Mouse (Mus musculus): Measurements from ENCODE around the gene Ndel1. TPM values are rescaled to one million over a fixed set of nuclear protein-coding genes. Genes with fewer than 3 reads are reported as not detected.

Gene Ndel1
- polyA plus RNA-seq, 1 experiment: 102 TPM

DNA sequence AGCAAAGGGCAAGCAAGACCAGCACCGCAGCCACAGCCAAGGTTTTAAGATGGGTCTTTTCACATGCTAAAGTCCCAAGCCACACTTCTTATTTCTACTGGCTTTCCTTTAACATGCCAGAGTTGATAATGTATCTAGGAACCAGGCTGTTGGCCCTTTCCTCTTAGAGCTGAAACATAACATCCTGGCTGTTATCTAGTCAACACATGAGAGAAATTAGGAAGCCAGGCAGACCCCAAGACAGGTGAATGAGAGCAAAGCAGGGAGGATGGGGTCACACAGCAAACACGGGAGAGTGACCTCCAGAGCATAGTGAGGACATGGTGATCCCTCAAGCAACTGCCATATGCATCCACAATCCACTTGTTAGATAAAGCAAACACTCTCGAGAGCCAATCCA lies 44.9 kb downstream of the Ndel1 start:
- Histone ChIP-seq H3K4me3 (ENCODE audit: insufficient read depth, low read length) (no peak overlapping the region), H3K4me1 (ENCODE audit: control insufficient read depth, insufficient read depth, low read length) (no peaks in the 10 kb centered on the region), H3K27ac (ENCODE audit: insufficient read depth, low read length) (no peak overlapping the region)
- TF ChIP-seq CTCF (IDR thresholded peaks at IDR 0.05; ENCODE audit: extremely low read depth, insufficient read depth, low read length) (no peak), POLR2A (IDR thresholded peaks at IDR 0.05; ENCODE audit: extremely low read depth, insufficient read depth, low read length) (no peak)

DNA sequence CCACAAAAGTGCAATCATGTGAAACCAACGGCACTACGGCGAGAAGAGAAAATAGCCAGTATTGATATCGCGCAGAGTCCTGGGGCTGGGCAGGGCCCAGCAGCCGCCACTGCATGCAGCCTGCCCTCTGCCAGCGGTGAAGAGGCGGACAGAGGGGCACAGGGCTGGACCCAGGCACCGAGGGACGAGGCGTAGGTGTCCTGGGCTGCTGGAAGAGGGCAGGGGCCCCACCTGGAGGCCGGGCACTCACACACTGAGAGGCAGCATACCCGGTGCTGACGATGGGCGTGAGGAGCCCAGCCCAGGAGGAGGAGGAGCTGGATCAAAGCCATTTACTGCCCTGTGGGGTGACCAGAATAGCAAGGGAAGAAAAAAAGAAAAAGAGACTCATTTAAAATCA lies 49.3 kb downstream of the Ndel1 start:
- H3K4me1 ChIP-seq (ENCODE audit: control insufficient read depth, insufficient read depth, low read length): no peaks in the 10 kb centered on the region
- H3K27ac ChIP-seq (ENCODE audit: insufficient read depth, low read length): no peak overlapping the region
- TF ChIP-seq POLR2A (IDR thresholded peaks at IDR 0.05; ENCODE audit: extremely low read depth, insufficient read depth, low read length) (no peak), CTCF (IDR thresholded peaks at IDR 0.05; ENCODE audit: extremely low read depth, insufficient read depth, low read length) (no peak)
- H3K4me3 ChIP-seq (ENCODE audit: insufficient read depth, low read length): no peak overlapping the region

DNA sequence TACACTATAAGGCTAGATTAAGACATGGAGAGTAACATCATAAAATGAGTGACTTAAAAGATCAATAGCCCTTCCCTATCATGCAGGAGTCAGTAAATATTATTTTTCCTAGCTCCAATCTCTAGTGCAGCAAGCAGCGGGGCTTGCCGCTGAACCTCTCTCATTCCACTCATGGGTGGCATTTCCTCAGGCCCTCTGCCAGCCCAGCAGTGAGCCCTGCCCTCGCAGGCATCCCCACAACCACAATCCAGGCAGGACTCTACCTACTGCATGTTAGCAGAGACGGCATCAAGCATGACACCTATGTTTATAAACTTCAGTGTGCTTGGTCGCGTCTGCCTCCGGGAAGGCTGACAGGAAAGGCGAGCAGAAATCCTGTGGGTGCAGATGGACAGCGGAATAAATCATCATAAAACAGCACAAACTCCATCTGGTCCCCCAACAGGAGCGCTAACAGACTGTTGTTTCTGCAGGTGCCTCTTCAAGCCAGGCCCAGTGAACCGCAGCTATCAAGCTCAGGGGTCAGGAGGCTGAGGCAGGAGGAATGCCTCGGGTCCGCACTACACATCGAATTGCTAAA lies 52.3 kb downstream of the Ndel1 start:
- Histone ChIP-seq H3K4me3 (ENCODE audit: insufficient read depth, low read length) (no peak overlapping the region), H3K27ac (ENCODE audit: insufficient read depth, low read length) (no peak overlapping the region), H3K4me1 (ENCODE audit: control insufficient read depth, insufficient read depth, low read length) (no peaks in the 10 kb centered on the region)
- TF ChIP-seq POLR2A (IDR thresholded peaks at IDR 0.05; ENCODE audit: extremely low read depth, insufficient read depth, low read length) (no peak), CTCF (IDR thresholded peaks at IDR 0.05; ENCODE audit: extremely low read depth, insufficient read depth, low read length) (no peak)

DNA sequence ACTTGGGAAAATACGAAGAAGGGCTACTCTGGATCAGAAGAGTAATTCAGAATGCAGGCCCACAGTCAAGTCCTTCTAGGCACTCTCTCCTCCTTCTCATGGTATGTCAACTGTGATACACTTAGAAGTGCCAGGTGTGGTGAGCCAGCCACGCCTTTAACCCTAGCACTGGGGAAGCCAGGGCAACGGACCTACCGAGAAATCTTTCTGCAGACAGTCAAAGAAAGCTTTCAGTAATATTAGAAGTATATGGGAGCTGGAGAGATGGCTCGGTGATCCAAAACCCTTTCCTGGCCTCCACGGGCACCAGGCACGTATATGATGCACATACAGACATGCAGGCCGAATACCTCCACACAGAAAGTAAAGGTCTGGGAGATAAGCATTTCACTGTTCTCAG lies 53.2 kb downstream of the Ndel1 start:
- no peak overlapping the region for H3K4me3 ChIP-seq (ENCODE audit: insufficient read depth, low read length)
- no peak for TF ChIP-seq POLR2A (IDR thresholded peaks at IDR 0.05; ENCODE audit: extremely low read depth, insufficient read depth, low read length)
- no peak for TF ChIP-seq CTCF (IDR thresholded peaks at IDR 0.05; ENCODE audit: extremely low read depth, insufficient read depth, low read length)
- no peak overlapping the region for H3K27ac ChIP-seq (ENCODE audit: insufficient read depth, low read length)
- H3K4me1 ChIP-seq (ENCODE audit: control insufficient read depth, insufficient read depth, low read length): no peaks in the 10 kb centered on the region

DNA sequence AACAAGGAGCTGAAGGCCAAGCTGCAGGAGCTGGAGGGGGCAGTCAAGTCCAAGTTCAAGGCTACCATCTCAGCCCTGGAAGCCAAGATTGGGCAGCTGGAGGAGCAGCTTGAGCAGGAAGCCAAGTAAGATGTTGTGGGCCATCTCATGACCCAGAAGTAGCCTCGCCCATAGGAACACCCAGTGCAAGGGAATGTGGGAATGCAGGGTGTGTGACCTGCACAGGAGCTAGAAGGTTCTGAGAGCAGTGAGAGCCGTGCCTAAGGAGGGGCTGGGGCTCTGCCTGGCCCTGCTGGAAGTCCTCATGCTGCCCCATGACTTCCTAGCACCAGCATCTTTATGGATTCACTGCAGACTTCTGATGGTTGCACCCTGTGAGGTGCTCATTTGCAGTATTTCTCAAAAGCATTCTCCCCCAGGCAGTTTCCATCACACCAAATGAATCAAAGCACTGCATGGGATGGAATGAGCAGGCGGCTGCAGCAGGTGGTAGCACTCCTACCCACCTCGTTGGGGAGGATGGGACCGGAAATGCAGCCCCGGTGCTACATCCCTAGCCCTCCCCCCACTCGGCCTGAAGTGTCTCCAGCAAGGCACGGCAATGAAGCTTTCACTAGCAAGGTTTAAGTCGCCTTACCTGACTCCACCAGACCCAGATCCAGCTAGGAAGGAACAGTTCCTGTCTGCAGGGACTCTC lies 59.6 kb downstream of the Ndel1 start:
- H3K4me3 ChIP-seq (ENCODE audit: insufficient read depth, low read length): no peak overlapping the region
- no peaks in the 10 kb centered on the region for H3K4me1 ChIP-seq (ENCODE audit: control insufficient read depth, insufficient read depth, low read length)
- TF ChIP-seq POLR2A (IDR thresholded peaks at IDR 0.05; ENCODE audit: extremely low read depth, insufficient read depth, low read length) (no peak), CTCF (IDR thresholded peaks at IDR 0.05; ENCODE audit: extremely low read depth, insufficient read depth, low read length) (no peak)
- no peak overlapping the region for H3K27ac ChIP-seq (ENCODE audit: insufficient read depth, low read length)

DNA sequence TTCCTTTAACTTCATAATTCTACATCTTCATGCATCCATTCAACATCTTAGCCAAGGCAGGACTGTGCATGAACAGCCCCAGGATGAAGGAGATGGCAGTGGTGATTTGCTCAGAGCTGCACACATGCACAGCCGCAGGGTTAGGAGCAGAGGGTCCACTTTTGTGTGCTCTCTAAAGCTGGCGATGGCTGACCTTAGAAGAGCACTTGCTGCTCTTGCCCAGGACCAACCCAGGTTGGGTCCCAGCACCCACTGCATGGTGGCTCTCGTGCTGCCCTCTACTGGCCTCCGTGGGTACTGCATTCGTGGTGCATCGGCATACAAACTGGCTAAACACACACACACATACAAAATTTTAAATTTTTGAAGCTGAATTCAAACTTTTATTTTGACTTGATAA lies 63.9 kb downstream of the Ndel1 start:
- Histone ChIP-seq H3K4me3 (ENCODE audit: insufficient read depth, low read length) (no peak overlapping the region), H3K4me1 (ENCODE audit: control insufficient read depth, insufficient read depth, low read length) (no peaks in the 10 kb centered on the region), H3K27ac (ENCODE audit: insufficient read depth, low read length) (no peak overlapping the region)
- TF ChIP-seq CTCF (IDR thresholded peaks at IDR 0.05; ENCODE audit: extremely low read depth, insufficient read depth, low read length): peak; percentile 92
- TF ChIP-seq POLR2A (IDR thresholded peaks at IDR 0.05; ENCODE audit: extremely low read depth, insufficient read depth, low read length): no peak

DNA sequence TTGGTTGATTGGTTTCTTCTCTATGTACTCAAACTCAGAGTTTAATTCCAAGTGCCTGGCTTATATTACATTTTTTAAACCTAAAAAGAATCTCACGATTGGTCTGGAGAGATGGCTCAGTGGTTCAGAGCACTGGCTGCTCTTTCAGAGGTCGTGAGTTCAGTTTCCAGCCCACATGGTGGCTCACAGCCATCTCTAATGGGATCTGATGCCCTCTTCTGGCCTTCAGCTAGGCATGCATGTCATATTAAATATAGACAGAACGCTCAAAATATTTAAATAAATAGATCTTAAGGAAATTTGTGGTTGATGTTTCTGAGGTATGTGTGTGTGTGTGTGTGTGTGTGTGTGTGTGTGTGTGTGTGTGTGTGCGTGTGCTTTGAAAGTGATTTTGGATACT lies 66.5 kb downstream of the Ndel1 start:
- H3K4me1 ChIP-seq (ENCODE audit: control insufficient read depth, insufficient read depth, low read length): no peaks in the 10 kb centered on the region
- H3K27ac ChIP-seq (ENCODE audit: insufficient read depth, low read length): no peak overlapping the region
- H3K4me3 ChIP-seq (ENCODE audit: insufficient read depth, low read length): no peak overlapping the region
- TF ChIP-seq POLR2A (IDR thresholded peaks at IDR 0.05; ENCODE audit: extremely low read depth, insufficient read depth, low read length) (no peak), CTCF (IDR thresholded peaks at IDR 0.05; ENCODE audit: extremely low read depth, insufficient read depth, low read length) (peak; percentile 28; the same call in 1 of the 2 replicates)

DNA sequence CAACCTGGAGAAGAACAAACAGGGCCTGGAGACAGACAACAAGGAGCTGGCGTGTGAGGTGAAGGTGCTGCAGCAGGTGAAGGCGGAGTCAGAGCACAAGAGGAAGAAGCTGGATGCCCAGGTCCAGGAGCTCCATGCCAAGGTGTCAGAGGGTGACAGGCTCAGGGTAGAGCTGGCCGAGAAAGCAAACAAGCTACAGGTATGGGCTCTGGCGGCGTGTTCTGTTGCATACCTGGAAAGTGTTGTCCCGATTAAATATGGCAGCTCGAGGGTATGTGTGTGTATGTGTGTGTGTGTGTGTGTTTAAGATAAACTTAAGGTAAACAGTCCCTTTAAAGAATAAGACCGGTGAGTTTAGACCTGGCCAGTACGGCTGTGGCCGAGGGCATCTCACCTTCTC lies 73.4 kb downstream of the Ndel1 start:
- H3K4me1 ChIP-seq (ENCODE audit: control insufficient read depth, insufficient read depth, low read length): no peaks in the 10 kb centered on the region
- no peak overlapping the region for H3K4me3 ChIP-seq (ENCODE audit: insufficient read depth, low read length)
- H3K27ac ChIP-seq (ENCODE audit: insufficient read depth, low read length): no peak overlapping the region
- no peak for TF ChIP-seq CTCF (IDR thresholded peaks at IDR 0.05; ENCODE audit: extremely low read depth, insufficient read depth, low read length)
- no peak for TF ChIP-seq POLR2A (IDR thresholded peaks at IDR 0.05; ENCODE audit: extremely low read depth, insufficient read depth, low read length)

DNA sequence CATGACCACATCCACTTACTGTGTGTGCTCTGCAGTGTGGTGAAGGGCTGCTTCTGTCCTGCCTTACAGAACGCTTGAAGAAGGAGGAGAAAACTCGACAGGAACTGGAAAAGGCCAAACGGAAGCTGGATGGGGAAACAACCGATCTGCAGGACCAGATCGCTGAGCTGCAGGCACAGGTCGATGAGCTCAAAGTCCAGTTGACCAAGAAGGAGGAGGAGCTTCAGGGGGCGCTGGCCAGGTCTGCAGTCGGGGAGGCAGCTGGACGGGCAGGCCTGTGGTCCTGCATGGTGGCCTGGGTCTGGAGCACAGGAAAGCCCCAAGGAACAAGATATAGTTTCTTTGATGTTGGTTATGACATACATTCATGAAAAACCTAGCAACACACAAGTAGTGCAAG lies 79.9 kb downstream of the Ndel1 start:
- TF ChIP-seq CTCF (IDR thresholded peaks at IDR 0.05; ENCODE audit: extremely low read depth, insufficient read depth, low read length): no peak
- TF ChIP-seq POLR2A (IDR thresholded peaks at IDR 0.05; ENCODE audit: extremely low read depth, insufficient read depth, low read length): no peak
- Histone ChIP-seq H3K4me3 (ENCODE audit: insufficient read depth, low read length) (no peak overlapping the region), H3K27ac (ENCODE audit: insufficient read depth, low read length) (no peak overlapping the region)

DNA sequence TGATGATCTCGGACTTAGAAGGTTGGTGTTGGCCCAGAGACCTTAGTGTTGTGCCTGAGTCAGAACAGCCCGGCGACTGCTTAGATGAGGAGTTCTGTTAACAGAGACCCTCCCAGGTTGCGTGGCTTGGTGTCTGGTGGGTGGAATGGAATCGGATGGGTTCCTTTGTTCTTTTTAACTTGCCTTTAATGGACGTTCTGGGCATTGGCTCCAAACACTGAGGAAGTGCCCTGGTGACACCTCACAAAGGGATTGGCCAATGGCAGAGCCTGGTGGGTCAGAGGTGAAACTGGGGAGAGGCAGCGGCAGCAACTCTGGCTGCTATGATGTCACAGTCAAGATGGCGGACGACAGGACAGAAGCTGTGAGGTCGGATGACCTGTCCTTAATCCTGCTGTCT lies 80.9 kb downstream of the Ndel1 start:
- Histone ChIP-seq H3K4me3 (ENCODE audit: insufficient read depth, low read length) (no peak overlapping the region), H3K4me1 (ENCODE audit: control insufficient read depth, insufficient read depth, low read length) (no peaks in the 10 kb centered on the region), H3K27ac (ENCODE audit: insufficient read depth, low read length) (no peak overlapping the region)
- TF ChIP-seq POLR2A (IDR thresholded peaks at IDR 0.05; ENCODE audit: extremely low read depth, insufficient read depth, low read length): no peak
- no peak for TF ChIP-seq CTCF (IDR thresholded peaks at IDR 0.05; ENCODE audit: extremely low read depth, insufficient read depth, low read length)

More for the DNA sequence above, 79.9 kb downstream of the Ndel1 start:
- no peaks in the 10 kb centered on the region for H3K4me1 ChIP-seq (ENCODE audit: control insufficient read depth, insufficient read depth, low read length)

All from cortical plate, adult 2 months (tissue).